Mouse (Mus musculus): ENCODE results near the gene Syndig1l.

DNA sequence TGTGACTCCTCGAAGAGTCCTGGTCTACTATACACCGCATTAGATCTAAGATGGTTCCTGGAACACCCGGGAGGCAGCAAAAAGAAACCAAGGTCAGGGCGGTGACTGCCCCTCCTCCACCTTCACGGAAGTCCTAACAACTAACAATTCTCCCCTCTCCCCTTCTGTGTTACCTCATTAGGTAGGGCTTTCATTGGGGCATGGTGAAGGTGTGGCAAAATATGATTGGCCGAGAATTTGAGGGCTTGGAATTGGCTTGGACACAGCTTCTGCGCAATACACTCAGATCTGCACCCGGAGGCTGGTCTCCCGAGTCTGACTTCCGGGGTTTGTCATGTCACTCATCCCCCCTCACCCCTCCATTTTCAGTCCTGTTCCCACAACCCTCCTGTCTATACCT, 29.8 kb upstream of the Syndig1l start:
- TF ChIP-seq ZNF384 (IDR thresholded peaks at IDR 0.05; ENCODE audit: low read depth, low read length) (no peak), ZC3H11A (IDR thresholded peaks at IDR 0.05; ENCODE audit: borderline replicate concordance, low read depth, low read length) (no peak), HCFC1 (IDR thresholded peaks at IDR 0.05; ENCODE audit: borderline replicate concordance, insufficient read depth, low read length) (no peak)

All from ES-E14 (cell line).